Mouse (Mus musculus): ENCODE results near the gene Evi5. TPM values are rescaled to one million over a fixed set of nuclear protein-coding genes. Genes with fewer than 3 reads are reported as not detected.

Evi5 gene
- total RNA-seq (2023): 10 to 100 TPM; 44.1 to 44.2 TPM

GRCm38 (mm10) chr5:107874561-107875260 lies at the start of gene Evi5:
Gene Evi5 (minus strand): TSS chr5:107875107.

GRCm38 (mm10) chr5:107900206-107901013 lies 25.5 kb upstream of the Evi5 start, which contains the start of gene Rpl5:
Gene Rpl5 (plus strand): TSS chr5:107900502.

GRCm38 (mm10) chr5:107829998-107830560 lies 44.8 kb downstream of the Evi5 start, which contains the start of gene Ube2d2b:
Gene Ube2d2b (plus strand): TSS chr5:107830099.

GRCm38 (mm10) chr5:107725435-107726261 lies 149.3 kb downstream of the Evi5 start, which contains the start of gene Gfi1:
Gene Gfi1 (minus strand): TSS chr5:107726036.

Other genes with a start within 250 kb of the Evi5 start
- 10 to 100 TPM; 24.6 to 27.7 TPM for gene Gfi1, start 149.1 kb downstream of the Evi5 start, total RNA-seq (2023)
- gene Ube2d2b, start 45.0 kb downstream of the Evi5 start, total RNA-seq (2023): not detected
- 10 to 100 TPM; 34.9 to 36.8 TPM for gene Rpl5, start 25.4 kb upstream of the Evi5 start, total RNA-seq (2023)
- gene Fam69a, start 112.0 kb upstream of the Evi5 start, total RNA-seq (2023): 10 to 100 TPM; 24.7 to 30.7 TPM
- gene Mtf2, start 190.6 kb upstream of the Evi5 start, total RNA-seq (2023): 10 to 100 TPM; 31.6 to 32.5 TPM